Mouse (Mus musculus) CH12.LX (cell line): ENCODE results near the gene Zfp987. TPM values are rescaled to one million over a fixed set of nuclear protein-coding genes. Genes with fewer than 3 reads are reported as not detected.
"Not testable (repeated sequence)": the region's sequence is repeated elsewhere in the genome, so short reads cannot be mapped to it uniquely, and the experiment has no call there.

ENCODE experiments used
- DNase-seq: peaks from one replicate; pipeline ENCODE4 v3.0.0-alpha.2; 2013; ENCODE audit errors: extremely low read depth
- H3K27ac ChIP-seq: 2 replicates; pipeline ENCODE4 v1.5.1; 2012; ENCODE audit warnings: low read depth, mild to moderate bottlenecking, control low read depth, moderate library complexity; ENCODE audit not compliant: insufficient read depth
- H3K27me3 ChIP-seq: replicated peaks from 2 replicates; pipeline ENCODE3; 2012; ENCODE audit warnings: inconsistent platforms
- H3K36me3 ChIP-seq, 2 experiments: replicated peaks in 1 of 2; 2 replicates each; pipeline versions ENCODE3 to v1.6.1; 2012; ENCODE audit warnings: inconsistent platforms in 1 of 2, low read length in 1 of 2, mild to moderate bottlenecking in 1 of 2, mixed read lengths in 1 of 2, moderate library complexity in 1 of 2; ENCODE audit not compliant: control insufficient read depth in 1 of 2, insufficient read depth in 1 of 2
- H3K4me1 ChIP-seq, 2 experiments: 2 replicates each; pipeline ENCODE4 v1.6.1; 2012; ENCODE audit warnings: inconsistent platforms in 1 of 2, moderate library complexity in 1 of 2; ENCODE audit not compliant: insufficient read depth in 2 of 2, control insufficient read depth in 1 of 2
- H3K4me2 ChIP-seq: 2 replicates; pipeline ENCODE4 v1.6.1; 2012; ENCODE audit warnings: low read depth, mild to moderate bottlenecking, control low read depth; ENCODE audit not compliant: poor library complexity, insufficient read depth, severe bottlenecking
- H3K4me3 ChIP-seq, 3 experiments: fragments of 150-350 bp in 1 of 3; sonication (generic) in 1 of 3; replicated peaks in 1 of 3; 2 replicates each; pipeline versions ENCODE3 to v1.5.1; 2011 to 2012; ENCODE audit warnings: low read depth in 2 of 3, low read length in 2 of 3, mild to moderate bottlenecking in 2 of 3, moderate library complexity in 2 of 3, control low read depth in 1 of 3, improper control_type of control experiment in 1 of 3, inconsistent platforms in 1 of 3, mixed read lengths in 1 of 3; ENCODE audit not compliant: poor library complexity in 1 of 3
- H3K79me2 ChIP-seq: replicated peaks from 2 replicates; pipeline ENCODE4 v1.6.1; 2012; ENCODE audit warnings: mild to moderate bottlenecking, moderate library complexity; ENCODE audit not compliant: control insufficient read depth, poor library complexity, insufficient read depth, severe bottlenecking; ENCODE audit errors: extremely low read depth
- H3K9ac ChIP-seq: 2 replicates; pipeline ENCODE4 v1.6.1; 2012; ENCODE audit warnings: low read depth, mild to moderate bottlenecking, control low read depth, moderate library complexity; ENCODE audit not compliant: insufficient read depth
- H3K9me3 ChIP-seq: replicated peaks from 2 replicates; pipeline ENCODE3; 2012; ENCODE audit warnings: low read length, inconsistent platforms, mixed read lengths
- dilution Hi-C: fragments of 300-500 bp; cut with MboI; formaldehyde crosslinking; loops from 2 replicates; pipeline ENCODE4 v1.14.3; 2020; ENCODE audit warnings: low sequenced_read_pairs; ENCODE audit not compliant: extremely low pct_unique_long_range_greater_than_20kb, extremely low pct_ligation_motif_present
- in situ Hi-C: fragments of 300-500 bp; cut with MboI; formaldehyde crosslinking; loops from 3 replicates; pipeline ENCODE4 v1.14.3; 2019; ENCODE audit warnings: low sequenced_read_pairs, low pct_ligation_motif_present, low pct_unique_long_range_greater_than_20kb, mixed read lengths
- polyA plus RNA-seq: library from polyadenylated mRNA; unstranded; fragments of >175 nt; gene quantifications from 2 replicates; pipeline ENCODE4 v1.2.1, GENCODE M21; 2012; ENCODE audit warnings: low read depth; ENCODE audit not compliant: insufficient read length
- total RNA-seq, 2 experiments: library from RNA; depleted of rRNA; stranded (reverse); fragments of 300-350 nt in 1 of 2; fragments of >200 nt in 1 of 2; gene quantifications; 2 replicates each; pipeline ENCODE4 v1.2.3; 2012 to 2014

The Zfp987 gene
- total and polyA plus RNA-seq, 3 experiments, result not detected

GRCm38 (mm10) chr4:146059078-146059477 is 38.0 kb upstream of the Zfp987 start:
- H3K4me1 ChIP-seq, H3K9ac ChIP-seq, dilution Hi-C loops, H3K4me3 ChIP-seq, H3K79me2 ChIP-seq, H3K4me2 ChIP-seq, in situ Hi-C loops, H3K27me3 ChIP-seq, H3K36me3 ChIP-seq, DNase-seq, H3K27ac ChIP-seq: not testable (repeated sequence)
- peaks cover 12% of the 10 kb centered on the region for H3K9me3 ChIP-seq

GRCm38 (mm10) chr4:146059974-146060693 is 37.0 kb upstream of the Zfp987 start:
- H3K9ac ChIP-seq, in situ Hi-C loops, H3K4me1 ChIP-seq, dilution Hi-C loops, H3K4me2 ChIP-seq, H3K79me2 ChIP-seq, H3K36me3 ChIP-seq, H3K4me3 ChIP-seq, H3K27ac ChIP-seq, DNase-seq, H3K27me3 ChIP-seq: not testable (repeated sequence)
- H3K9me3 ChIP-seq, result peaks cover 12% of the 10 kb centered on the region

- H3K4me2 ChIP-seq, dilution Hi-C loops, H3K36me3 ChIP-seq, H3K27me3 ChIP-seq, H3K27ac ChIP-seq, H3K9me3 ChIP-seq, H3K4me3 ChIP-seq, DNase-seq, H3K4me1 ChIP-seq, in situ Hi-C loops, H3K9ac ChIP-seq, H3K79me2 ChIP-seq: not testable (repeated sequence)
Measured at GRCm38 (mm10) chr4:146061082-146061481, 36.0 kb upstream of the Zfp987 start.

GRCm38 (mm10) chr4:146062021-146062420 is 35.1 kb upstream of the Zfp987 start:
- H3K79me2 ChIP-seq, H3K36me3 ChIP-seq, H3K4me3 ChIP-seq, H3K4me2 ChIP-seq, H3K9me3 ChIP-seq, H3K9ac ChIP-seq, DNase-seq, H3K27ac ChIP-seq, H3K4me1 ChIP-seq, H3K27me3 ChIP-seq, dilution Hi-C loops, in situ Hi-C loops: not testable (repeated sequence)

GRCm38 (mm10) chr4:146063001-146063400 is 34.1 kb upstream of the Zfp987 start:
- H3K4me1 ChIP-seq, in situ Hi-C loops, H3K4me3 ChIP-seq, H3K27me3 ChIP-seq, H3K4me2 ChIP-seq, H3K9ac ChIP-seq, H3K79me2 ChIP-seq, H3K9me3 ChIP-seq, dilution Hi-C loops, H3K36me3 ChIP-seq, H3K27ac ChIP-seq, DNase-seq: not testable (repeated sequence)

GRCm38 (mm10) chr4:146063621-146064020 is 33.5 kb upstream of the Zfp987 start:
- H3K4me2 ChIP-seq, H3K27ac ChIP-seq, H3K36me3 ChIP-seq, H3K79me2 ChIP-seq, H3K4me3 ChIP-seq, dilution Hi-C loops, H3K4me1 ChIP-seq, H3K9ac ChIP-seq, DNase-seq, H3K27me3 ChIP-seq, in situ Hi-C loops, H3K9me3 ChIP-seq: not testable (repeated sequence)
